In genomic region chr12:81833094-81833493, GRCm38 (mm10) we compare ENCODE assay signal across 21 mouse cellular contexts. TPM values are rescaled to one million over a fixed set of nuclear protein-coding genes. Genes with fewer than 3 reads are reported as not detected.
DNase-seq lines count a peak whose midpoint lies in the region; ATAC-seq and TF ChIP-seq lines count a peak whose summit lies in the region.
"Had no signal": no experiment of that assay in that cellular context is flagged by ENCODE, and none has a peak within 500 bp of the region (broad histone marks: within the 10 kb centered on the region; RNA-seq: fewer than 3 reads in every experiment).

No protein-coding gene starts in this region.

- no peaks in the 10 kb centered on the region for H3K27me3 ChIP-seq in splenic B cell, adult 2 months (ENCODE audit: control insufficient read depth, insufficient read depth, low read length, poor library complexity, severe bottlenecking)
- H3K27me3 ChIP-seq: embryonic facial prominence, embryonic 15.5 days; heart, embryonic 15.5 days had no signal

- TF ChIP-seq CTCF in lung, adult 2 months (IDR thresholded peaks at IDR 0.05; ENCODE audit: insufficient read depth, low read length) = no peak

- ATAC-seq in common myeloid progenitor, adult 5-6 weeks (replicated peaks; ENCODE audit: low read depth, poor library complexity, severe bottlenecking) = peak; percentile 87
- ATAC-seq in megakaryocyte progenitor cell, adult 5-6 weeks (replicated peaks; ENCODE audit: poor library complexity) = peak; percentile 83
- ATAC-seq: forebrain, embryonic 14.5 days had no signal

- WGBS in lung, adult 2 months = 87% methylated on average over 2 of the region's 2 CpGs

- no peak for TF ChIP-seq POLR2A in lung, adult 2 months (IDR thresholded peaks at IDR 0.05; ENCODE audit: borderline replicate concordance, extremely low read depth, low read depth, low read length)

- peak; percentile 52 for DNase-seq in A20 (ENCODE audit: low read depth, low spot score)
- DNase-seq in splenic B cell, adult 2 months (ENCODE audit: low read depth, low spot score) = peak; percentile 7
- DNase-seq in kidney, postnatal 10 days = no peak
- DNase-seq in frontal cortex, adult 2 months (ENCODE audit: extremely low spot score in 1 of 2, low spot score in 1 of 2) = no peak
- no peak for DNase-seq in lung, adult 2 months
- DNase-seq: adrenal gland, postnatal 14 days; cerebellum, adult 2 months; cerebellum, postnatal 10 days; embryo, embryonic 11 days; gastrocnemius, postnatal 36 days; heart, adult 2 months; heart, postnatal 14 days had no signal

- no peaks in the 10 kb centered on the region for H3K36me3 ChIP-seq in splenic B cell, adult 2 months (ENCODE audit: control insufficient read depth, insufficient read depth, low read length, poor library complexity, severe bottlenecking)
- H3K36me3 ChIP-seq: embryonic facial prominence, embryonic 15.5 days; forebrain, embryonic 10.5 days; G1E; heart, embryonic 15.5 days; hindbrain, embryonic 10.5 days had no signal

- H3K4me1 ChIP-seq in lung, adult 2 months (ENCODE audit: control insufficient read depth, insufficient read depth, low read length) = no peaks in the 10 kb centered on the region; the same call in 1 of the 2 replicates
- H3K4me1 ChIP-seq: heart, embryonic 15.5 days had no signal

- H3K4me3 ChIP-seq in lung, adult 2 months (replicated peaks; ENCODE audit: extremely low read depth, low read depth, low read length) = no peak overlapping the region
- H3K4me3 ChIP-seq: embryonic facial prominence, embryonic 15.5 days; erythroblast, embryonic 14.5 days; forebrain, embryonic 10.5 days; heart, adult 2 months; heart, embryonic 15.5 days; hindbrain, embryonic 10.5 days had no signal

RNA-seq across cellular contexts. Expression of gene Pcnx, which starts 26.7 kb away (rescaled TPM):
- total RNA-seq in common myeloid progenitor, adult 5-6 weeks (2017) = 12.8 and 17.0 TPM in 2 replicates
- 23.8 and 32.2 TPM in 2 replicates for total RNA-seq in megakaryocyte progenitor cell, adult 5-6 weeks (2015)
- total RNA-seq in megakaryocyte progenitor cell, adult 5-6 weeks (2017) = 10.0 and 14.8 TPM in 2 replicates
- 36.9 and 40.1 TPM in 2 replicates for polyA plus RNA-seq in frontal cortex, adult 2 months (2012; rRNA removed)
- 39.7 and 66.8 TPM in 2 replicates for polyA plus RNA-seq in lung, adult 2 months (2012; rRNA removed)
- polyA plus RNA-seq: G1E had no signal

RNA-seq across cellular contexts. Expression of gene Map3k9, which starts 52.1 kb away (rescaled TPM):
- 0.34 and 0.91 TPM in 2 replicates for total RNA-seq in common myeloid progenitor, adult 5-6 weeks (2017)
- total RNA-seq in megakaryocyte progenitor cell, adult 5-6 weeks (2015) = 0.37 and 1.4 TPM in 2 replicates
- total RNA-seq in megakaryocyte progenitor cell, adult 5-6 weeks (2017) = 0.92 and 1.7 TPM in 2 replicates
- polyA plus RNA-seq in frontal cortex, adult 2 months (2012; rRNA removed) = 10.7 and 14.2 TPM in 2 replicates
- 5.9 and 6.7 TPM in 2 replicates for polyA plus RNA-seq in lung, adult 2 months (2012; rRNA removed)
- polyA plus RNA-seq: erythroblast, embryonic 14.5 days; G1E had no signal

Comparison
In these comparisons a context has a peak if more than half of its experiments do, and no peak if none do; other contexts are left out.
1. DNase-seq: peak in A20 (single experiment) and splenic B cell, adult 2 months (single experiment); none in kidney, postnatal 10 days (single experiment), frontal cortex, adult 2 months (0 of 2) and lung, adult 2 months (single experiment).